Mouse (Mus musculus) MEL (cell line): ENCODE measurements around the gene Itgb6. TPM values are rescaled to one million over a fixed set of nuclear protein-coding genes. Genes with fewer than 3 reads are reported as not detected.

Experiments used
- DNase-seq: peaks from one replicate; pipeline ENCODE4 v3.0.0; 2011; ENCODE audit warnings: low read depth, low spot score
- H3K27ac ChIP-seq: 2 replicates; pipeline ENCODE4 v1.5.1; 2012; ENCODE audit warnings: low read depth, mild to moderate bottlenecking, control low read depth, low read length, moderate library complexity; ENCODE audit not compliant: control insufficient read depth
- H3K27me3 ChIP-seq, 2 experiments: fragments of 150-350 bp in 1 of 2; sonication (generic) in 1 of 2; 2 replicates each; pipeline ENCODE4 v1.6.1; 2012; ENCODE audit warnings: low read length in 2 of 2, mild to moderate bottlenecking in 2 of 2, improper control_type of control experiment in 1 of 2, moderate library complexity in 1 of 2; ENCODE audit not compliant: insufficient read depth in 2 of 2, control insufficient read depth in 1 of 2
- H3K36me3 ChIP-seq, 2 experiments: 2 replicates each; pipeline ENCODE4 v1.6.1; 2012 to 2014; ENCODE audit warnings: low read length in 2 of 2, improper control_type of control experiment in 1 of 2, inconsistent platforms in 1 of 2, mild to moderate bottlenecking in 1 of 2; ENCODE audit not compliant: insufficient read depth in 2 of 2, control insufficient read depth in 1 of 2
- H3K4me1 ChIP-seq, 2 experiments: fragments of 150-350 bp in 1 of 2; sonication (generic) in 1 of 2; 2 replicates each; pipeline ENCODE4 v1.6.1; 2012; ENCODE audit warnings: low read length in 2 of 2, improper control_type of control experiment in 1 of 2, mild to moderate bottlenecking in 1 of 2; ENCODE audit not compliant: insufficient read depth in 2 of 2, control insufficient read depth in 1 of 2
- H3K4me3 ChIP-seq, 2 experiments: fragments of 150-350 bp in 1 of 2; sonication (generic) in 1 of 2; 2 replicates each; pipeline ENCODE4 v1.5.1; 2012; ENCODE audit warnings: low read depth in 2 of 2, low read length in 2 of 2, mild to moderate bottlenecking in 2 of 2, moderate library complexity in 2 of 2, control low read depth in 1 of 2, improper control_type of control experiment in 1 of 2; ENCODE audit not compliant: control insufficient read depth in 1 of 2, insufficient read depth in 1 of 2
- H3K79me2 ChIP-seq: 2 replicates; pipeline ENCODE4 v1.6.1; 2012; ENCODE audit warnings: mild to moderate bottlenecking, low read length, moderate library complexity; ENCODE audit not compliant: control insufficient read depth, poor library complexity, insufficient read depth
- H3K9ac ChIP-seq: 2 replicates; pipeline ENCODE4 v1.6.1; 2012; ENCODE audit warnings: low read depth, mild to moderate bottlenecking, control low read depth, low read length, moderate library complexity; ENCODE audit not compliant: control insufficient read depth, poor library complexity, severe bottlenecking
- H3K9me3 ChIP-seq: fragments of 150-350 bp; sonication (generic); replicated peaks from 2 replicates; pipeline ENCODE4 v1.6.1; 2012; ENCODE audit warnings: mild to moderate bottlenecking, low read length, improper control_type of control experiment, moderate library complexity; ENCODE audit not compliant: insufficient read depth
- CHD2 ChIP-seq: IDR thresholded peaks from 2 replicates; pipeline ENCODE4 v1.6.1; 2011; ENCODE audit warnings: low read length, improper control_type of control experiment
- EP300 ChIP-seq, 2 experiments: IDR thresholded peaks; 2 replicates each; pipeline ENCODE4 v1.6.1; 2011; ENCODE audit warnings: improper control_type of control experiment in 2 of 2, low read length in 2 of 2, low read depth in 1 of 2, mild to moderate bottlenecking in 1 of 2
- GATA1 ChIP-seq: IDR thresholded peaks from 2 replicates; pipeline ENCODE4 v1.6.1; 2011; ENCODE audit warnings: low read depth, low read length, improper control_type of control experiment
- MAZ ChIP-seq: IDR thresholded peaks from 2 replicates; pipeline ENCODE4 v1.6.1; 2012; ENCODE audit warnings: low read depth, mild to moderate bottlenecking, inconsistent platforms, low read length, improper control_type of control experiment
- MEF2A ChIP-seq: IDR thresholded peaks from 2 replicates; pipeline ENCODE4 v1.6.1; 2014; ENCODE audit warnings: low read depth, mild to moderate bottlenecking, inconsistent platforms, low read length, improper control_type of control experiment; ENCODE audit not compliant: poor library complexity, insufficient replicate concordance, severe bottlenecking; ENCODE audit errors: extremely low read depth
- MYB ChIP-seq: IDR thresholded peaks from 2 replicates; pipeline ENCODE4 v1.6.1; 2011; ENCODE audit warnings: mild to moderate bottlenecking, low read depth, low read length, improper control_type of control experiment
- RAD21 ChIP-seq: IDR thresholded peaks from 2 replicates; pipeline ENCODE4 v1.6.1; 2011; ENCODE audit warnings: mild to moderate bottlenecking, low read depth, low read length, improper control_type of control experiment
- USF1 ChIP-seq: IDR thresholded peaks from 2 replicates; pipeline ENCODE4 v1.6.1; 2014; ENCODE audit warnings: low read depth, mild to moderate bottlenecking, inconsistent platforms, low read length, improper control_type of control experiment, moderate library complexity
- ZC3H11A ChIP-seq: IDR thresholded peaks from 2 replicates; pipeline ENCODE4 v1.6.1; 2012; ENCODE audit warnings: low read depth, mild to moderate bottlenecking, inconsistent platforms, low read length, improper control_type of control experiment
- ZKSCAN1 ChIP-seq: IDR thresholded peaks from 2 replicates; pipeline ENCODE4 v1.6.1; 2012; ENCODE audit warnings: low read depth, mild to moderate bottlenecking, inconsistent platforms, low read length, improper control_type of control experiment, moderate library complexity
- ZMIZ1 ChIP-seq: IDR thresholded peaks from 2 replicates; pipeline ENCODE4 v1.6.1; 2012; ENCODE audit warnings: low read depth, mild to moderate bottlenecking, inconsistent platforms, low read length, improper control_type of control experiment, moderate library complexity
- polyA plus RNA-seq, 2 experiments: library from polyadenylated mRNA; stranded (reverse) in 1 of 2; unstranded in 1 of 2; fragments of >175 nt in 1 of 2; fragments of >200 nt in 1 of 2; gene quantifications; 2 replicates each; pipeline versions ENCODE4 v1.2.1 to v1.2.4; 2012; ENCODE audit warnings: low replicate concordance in 2 of 2, low read depth in 1 of 2; ENCODE audit not compliant: insufficient read length in 2 of 2, insufficient read depth in 1 of 2, missing spikeins in 1 of 2
- total RNA-seq: library from RNA; depleted of rRNA; stranded (reverse); fragments of 300-350 nt; gene quantifications from 2 replicates; pipeline ENCODE4 v1.2.3, GENCODE M21; 2012

The Itgb6 gene
- total and polyA plus RNA-seq, 3 experiments: not detected

DNA sequence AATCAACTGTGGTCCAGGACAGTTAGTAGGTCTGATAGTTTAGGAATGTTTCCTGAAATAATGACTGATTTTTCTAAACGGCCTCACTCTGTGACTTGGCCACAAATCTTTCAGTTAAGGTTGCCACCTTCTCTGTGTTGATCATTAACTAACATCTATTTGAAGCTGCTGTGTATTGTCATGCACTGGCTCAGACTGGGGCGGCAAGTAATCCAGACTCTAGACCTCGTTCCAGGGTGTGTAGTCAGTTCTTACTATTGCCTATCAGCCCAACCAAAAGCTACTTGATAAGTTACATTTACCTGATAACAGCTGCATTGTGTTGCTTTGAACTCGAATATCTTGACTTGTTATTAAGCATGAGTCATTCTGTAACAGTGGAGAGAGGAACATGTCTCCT lies 67.6 kb downstream of the Itgb6 start:
- Histone ChIP-seq H3K4me1 (no peaks in the 10 kb centered on the region), H3K36me3 (no peaks in the 10 kb centered on the region), H3K27me3 (no peaks in the 10 kb centered on the region), H3K9ac (no peak overlapping the region), H3K79me2 (no peaks in the 10 kb centered on the region), H3K27ac (no peak overlapping the region), H3K9me3 (no peaks in the 10 kb centered on the region), H3K4me3 (no peak overlapping the region)
- TF ChIP-seq EP300 (IDR thresholded peaks at IDR 0.05; ENCODE audit: low read depth in 1 of 2, low read length in 2 of 2) (no peak), ZC3H11A (no peak), MEF2A (no peak)
- no peak for DNase-seq

DNA sequence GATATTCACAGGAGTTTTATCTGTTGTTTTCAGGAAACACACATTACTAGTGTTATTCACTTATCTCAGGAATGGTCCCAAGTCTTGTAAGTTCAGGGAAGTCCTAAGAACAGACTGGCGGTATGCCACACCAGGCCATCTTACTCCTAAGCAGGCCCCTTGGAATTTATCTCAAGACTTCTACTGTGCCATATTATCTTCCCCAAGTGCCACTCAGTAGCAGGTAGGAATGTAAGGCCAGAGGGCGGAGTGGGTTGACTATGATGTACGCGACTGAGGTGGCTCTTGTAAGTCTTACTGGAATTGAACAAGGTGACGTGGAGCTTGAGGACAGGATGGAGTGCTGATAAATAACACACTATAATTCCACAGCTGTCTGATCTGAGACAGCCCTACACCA lies 72.3 kb downstream of the Itgb6 start:
- Histone ChIP-seq H3K9ac (no peak overlapping the region), H3K4me3 (no peak overlapping the region), H3K36me3 (no peaks in the 10 kb centered on the region), H3K27ac (no peak overlapping the region), H3K9me3 (no peaks in the 10 kb centered on the region), H3K4me1 (no peaks in the 10 kb centered on the region), H3K79me2 (no peaks in the 10 kb centered on the region), H3K27me3 (no peaks in the 10 kb centered on the region)
- no peak for TF ChIP-seq MEF2A
- DNase-seq: no peak

DNA sequence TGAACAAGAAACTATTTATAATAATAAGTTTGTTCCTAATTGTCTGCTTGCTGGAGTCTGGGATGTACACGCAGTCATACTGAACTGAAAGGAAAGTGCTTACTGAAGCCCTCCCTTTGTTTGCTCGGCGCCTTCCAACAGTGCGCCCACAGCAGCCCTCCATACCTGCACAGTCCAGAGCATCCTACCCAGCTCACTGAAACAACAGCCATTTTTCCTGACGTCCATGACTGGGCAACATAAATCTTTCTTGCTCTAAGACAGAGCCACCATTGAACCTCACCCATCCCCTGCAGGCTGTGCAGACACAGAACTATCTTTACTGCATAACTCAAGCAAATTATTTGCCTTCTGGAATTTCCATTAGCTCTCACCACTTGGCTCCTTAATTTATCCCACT lies 74.8 kb downstream of the Itgb6 start:
- TF ChIP-seq MEF2A: no peak
- no peak for TF ChIP-seq GATA1
- no peak for TF ChIP-seq MAZ
- TF ChIP-seq CHD2: no peak
- TF ChIP-seq RAD21: no peak
- TF ChIP-seq ZKSCAN1: no peak
- no peak for TF ChIP-seq USF1
- no peak for TF ChIP-seq ZMIZ1
- no peak for TF ChIP-seq MYB
- no peaks in the 10 kb centered on the region for H3K9me3 ChIP-seq
- no peak for DNase-seq
- no peaks in the 10 kb centered on the region for H3K27me3 ChIP-seq
- no peaks in the 10 kb centered on the region for H3K4me1 ChIP-seq
- no peak overlapping the region for H3K9ac ChIP-seq
- no peak overlapping the region for H3K4me3 ChIP-seq
- H3K36me3 ChIP-seq: no peaks in the 10 kb centered on the region
- no peak overlapping the region for H3K27ac ChIP-seq
- no peaks in the 10 kb centered on the region for H3K79me2 ChIP-seq
